Mouse (Mus musculus) ovary, postnatal 14 days (tissue): ENCODE results near the gene Nat9.

Source experiments
- DNase-seq: peaks from one replicate; pipeline ENCODE4 v3.0.0; 2022; ENCODE audit warnings: low spot score

The Nat9 gene

GRCm38 (mm10) chr11:115187693-115188092 lies at the start of gene Nat9:
Gene Nat9, minus strand, starts transcription at chr11:115187859.
- DNase-seq = no peak

GRCm38 (mm10) chr11:115236570-115236969 lies 48.9 kb upstream of the Nat9 start:
- no peak for DNase-seq

DNA sequence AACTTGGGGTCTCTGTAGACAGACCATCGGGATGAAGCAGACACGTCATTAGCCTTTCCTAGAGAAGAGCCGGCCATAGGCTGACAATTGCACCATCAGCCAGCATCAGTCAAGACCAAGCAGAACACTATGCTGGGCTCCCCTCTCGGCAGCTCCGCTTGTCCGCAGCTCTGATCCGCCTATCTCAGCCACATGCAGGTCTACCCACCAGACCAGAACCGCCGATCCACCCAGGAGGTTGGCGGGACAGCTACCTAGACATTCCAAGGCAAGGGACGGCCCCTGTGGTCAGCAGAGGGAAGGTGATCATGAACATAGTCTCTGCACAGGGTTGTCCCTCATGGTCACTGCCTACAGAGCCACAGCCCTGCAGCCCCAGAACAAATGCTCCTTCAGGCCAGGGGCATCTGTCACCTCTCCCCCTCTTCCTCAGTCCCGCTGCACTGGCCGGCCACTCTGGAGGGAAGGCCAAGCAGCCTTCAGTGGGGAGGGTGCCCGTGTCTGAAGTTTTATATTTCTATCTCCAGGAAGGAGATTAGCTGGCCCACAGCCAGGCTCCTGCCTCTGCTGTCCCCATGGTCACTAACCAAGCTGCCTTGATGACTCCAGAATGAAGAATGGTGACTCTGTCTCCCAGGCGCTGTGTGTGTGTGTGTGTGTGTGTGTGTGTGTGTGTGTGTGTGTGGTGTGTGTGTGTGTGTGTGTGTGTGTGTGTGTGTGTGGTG lies 46.8 kb upstream of the Nat9 start:
- no peak for DNase-seq

GRCm38 (mm10) chr11:115233526-115234290 lies 46.0 kb upstream of the Nat9 start:
- DNase-seq = no peak

- no peak for DNase-seq
Measured at GRCm38 (mm10) chr11:115232889-115233288, 45.2 kb upstream of the Nat9 start.

DNA sequence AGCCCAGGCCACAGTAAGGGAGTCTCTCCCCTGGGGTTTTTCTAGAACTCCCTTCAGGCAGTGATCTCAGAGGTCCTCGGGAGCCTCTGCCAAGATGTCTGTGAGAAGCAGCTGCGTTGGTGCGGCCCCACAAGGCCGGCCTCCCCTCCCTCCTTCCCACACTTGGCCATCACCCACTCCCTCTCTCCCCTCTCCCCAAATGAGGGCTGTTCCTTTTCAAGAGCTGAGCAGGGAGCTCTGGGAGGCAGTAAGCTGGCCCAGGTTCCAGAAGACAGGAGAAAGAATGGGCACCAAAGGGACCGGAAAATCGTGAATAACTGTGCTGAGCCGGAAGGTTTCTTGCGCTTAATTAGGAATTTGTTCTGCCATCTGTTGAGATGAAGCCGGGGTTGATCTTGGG lies 44.3 kb upstream of the Nat9 start:
- DNase-seq = no peak

- DNase-seq = no peak
Measured at GRCm38 (mm10) chr11:115231168-115231915, 43.7 kb upstream of the Nat9 start.

DNA sequence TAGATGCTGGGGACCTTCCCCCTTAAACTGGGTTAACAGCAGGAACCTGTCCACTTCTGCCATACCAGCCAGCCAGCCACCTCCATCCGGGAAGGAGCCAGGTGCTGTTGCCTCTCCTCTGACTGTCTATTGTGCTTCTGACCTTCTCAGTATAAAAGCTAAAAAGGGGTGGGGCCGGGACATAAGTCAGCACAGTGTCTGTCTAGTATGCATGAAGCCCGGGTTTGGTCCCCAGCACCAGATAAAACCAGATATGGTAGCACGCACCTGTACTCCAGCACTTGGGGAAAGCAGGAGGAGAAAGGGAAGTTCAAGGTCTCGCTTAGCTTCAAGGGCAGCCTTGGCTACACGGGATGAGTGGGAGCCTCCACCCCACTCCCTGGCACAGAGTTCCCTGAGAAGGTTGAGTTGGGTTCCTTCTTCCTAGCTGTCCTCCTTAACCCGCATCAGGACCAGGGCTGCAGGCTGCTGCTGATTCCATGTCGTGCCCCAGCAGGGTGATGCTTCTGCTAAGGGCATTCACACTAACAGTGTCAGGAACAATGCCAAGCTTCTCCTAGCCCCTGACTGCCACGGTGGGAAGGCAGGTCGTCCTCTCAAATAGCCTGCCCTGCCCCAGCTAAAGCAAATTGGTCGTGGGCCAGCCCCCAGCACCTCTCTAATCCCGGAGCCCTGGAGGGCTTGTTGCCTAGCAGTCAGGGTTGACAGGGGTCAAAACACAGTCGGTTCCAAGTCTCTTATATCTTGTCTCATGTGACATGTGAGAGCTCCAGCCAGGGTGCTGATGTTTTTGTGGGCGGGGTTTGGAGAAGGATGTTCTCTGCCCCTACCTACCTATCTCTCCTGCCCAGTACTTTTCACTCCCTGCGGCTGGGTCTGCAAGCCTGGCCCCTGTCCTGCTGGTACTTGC lies 41.6 kb upstream of the Nat9 start:
- no peak for DNase-seq

- no peak for DNase-seq
Measured at GRCm38 (mm10) chr11:115228430-115228829, 40.8 kb upstream of the Nat9 start.

DNA sequence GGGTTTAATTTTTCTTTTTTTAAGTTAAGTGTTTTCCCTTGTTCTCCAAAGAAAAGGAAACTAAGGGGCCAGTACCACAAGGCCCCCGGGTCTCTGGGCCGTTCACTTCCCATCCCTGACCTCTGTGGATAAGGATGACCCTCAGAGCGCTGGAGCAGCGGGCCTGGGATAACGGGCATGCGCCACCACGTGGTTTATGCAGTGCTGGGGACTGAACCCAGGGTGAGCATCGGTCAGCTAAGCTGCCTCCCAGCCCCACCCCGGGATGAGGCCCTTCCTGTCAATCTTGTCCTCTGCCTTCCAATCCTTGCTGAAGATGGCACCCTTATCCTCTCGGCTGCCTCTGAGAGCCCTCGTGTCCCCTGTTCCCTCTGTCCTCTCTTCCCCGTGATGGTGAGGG lies 40.0 kb upstream of the Nat9 start:
- DNase-seq = no peak

DNA sequence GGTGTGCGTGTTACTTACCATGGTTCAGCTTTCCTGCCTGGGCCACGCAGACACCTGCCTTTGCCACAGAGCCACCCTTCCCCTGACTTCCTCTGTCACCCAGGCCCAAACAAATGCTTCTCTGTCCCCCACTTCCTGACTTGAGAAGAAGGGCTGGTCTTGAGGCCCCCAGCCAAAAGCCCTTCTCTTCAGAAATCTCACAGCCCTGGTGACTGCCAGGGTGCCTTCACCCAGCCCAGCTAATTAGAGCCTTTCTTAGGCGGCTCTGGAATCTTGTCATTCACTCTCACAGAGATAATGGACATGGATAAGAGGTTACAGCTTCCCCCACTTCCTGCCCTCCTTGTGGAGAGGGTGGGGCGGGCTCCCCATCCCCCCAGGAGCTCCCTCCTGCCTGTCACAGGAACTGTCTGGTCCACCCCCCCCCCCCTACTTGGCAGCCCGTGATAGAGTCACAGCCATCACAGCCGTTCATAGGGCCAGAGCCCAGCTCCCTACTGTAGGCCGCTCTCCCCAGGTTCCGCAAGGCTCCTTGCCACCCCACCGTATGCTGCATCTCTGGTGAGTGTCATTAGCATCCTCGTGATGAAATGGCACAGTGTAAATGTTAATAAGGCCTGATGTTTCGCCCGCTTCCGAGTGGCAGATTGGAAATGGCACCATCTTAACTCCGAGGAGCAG lies 39.3 kb upstream of the Nat9 start:
- DNase-seq = no peak

GRCm38 (mm10) chr11:115225301-115225700 lies 37.6 kb upstream of the Nat9 start:
- no peak for DNase-seq

DNA sequence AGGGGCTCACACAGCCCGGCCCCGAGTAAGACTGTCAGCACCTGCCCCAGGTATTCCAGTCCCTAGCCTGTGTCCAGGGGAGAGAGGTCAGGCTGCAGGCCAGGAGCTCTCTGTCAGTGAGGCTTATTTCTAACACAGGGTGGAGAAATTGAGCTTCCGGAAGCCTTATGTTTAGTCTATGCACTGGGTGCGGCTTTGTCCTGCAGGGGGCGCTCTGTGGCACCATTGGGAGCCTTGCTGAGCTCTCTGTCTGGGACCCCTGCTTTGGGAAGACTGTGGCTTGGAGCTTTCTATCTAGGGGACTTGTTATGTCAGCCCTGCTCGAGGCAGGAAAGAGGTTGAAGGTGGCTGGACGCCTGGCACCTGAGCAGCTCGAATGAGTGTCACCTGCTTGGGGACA lies 37.2 kb upstream of the Nat9 start:
- peak; percentile 57 for DNase-seq

GRCm38 (mm10) chr11:115223877-115224276 lies 36.2 kb upstream of the Nat9 start:
- DNase-seq = no peak

GRCm38 (mm10) chr11:115223451-115223850 lies 35.8 kb upstream of the Nat9 start:
- no peak for DNase-seq

GRCm38 (mm10) chr11:115222570-115222969 lies 34.9 kb upstream of the Nat9 start:
- DNase-seq = no peak

DNA sequence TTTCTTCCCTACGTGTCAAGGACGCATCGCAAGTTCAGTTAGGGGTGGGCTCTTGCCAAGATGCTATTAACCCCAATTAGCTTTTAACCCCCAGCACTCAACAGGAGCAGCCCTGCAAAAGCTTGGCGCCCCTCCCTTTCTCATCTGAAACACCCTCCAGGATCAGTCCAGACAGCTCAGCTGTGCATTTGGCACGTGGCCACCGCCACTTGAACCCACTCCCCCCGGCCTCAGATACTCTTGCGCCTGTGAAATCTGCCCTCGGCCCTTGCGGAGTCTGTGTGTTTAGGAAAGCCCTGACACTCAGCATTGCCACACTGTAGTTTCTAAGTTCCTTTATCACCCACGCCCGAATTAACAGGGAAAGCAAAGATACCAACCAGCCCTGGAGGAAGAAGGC lies 34.4 kb upstream of the Nat9 start:
- no peak for DNase-seq

DNA sequence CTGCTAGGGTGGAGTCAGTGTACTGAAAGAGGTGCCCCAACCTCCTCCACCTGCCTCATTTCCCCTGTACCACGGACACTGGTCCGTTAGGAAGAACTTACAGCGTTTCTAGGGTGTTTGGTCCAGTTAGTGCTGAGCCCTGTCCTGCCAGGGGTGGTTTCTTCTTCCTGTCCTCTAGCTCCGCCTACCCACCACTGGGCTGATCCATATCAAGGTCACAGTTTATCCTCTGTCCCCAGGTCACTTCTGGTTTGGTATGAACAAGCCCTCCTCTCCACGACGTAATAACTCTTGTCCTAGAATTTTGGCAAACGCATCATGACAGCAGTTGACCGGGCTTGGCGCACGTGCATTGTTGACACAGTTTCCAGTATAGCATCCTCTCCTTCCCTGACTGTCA lies 32.0 kb upstream of the Nat9 start:
- DNase-seq = no peak

DNA sequence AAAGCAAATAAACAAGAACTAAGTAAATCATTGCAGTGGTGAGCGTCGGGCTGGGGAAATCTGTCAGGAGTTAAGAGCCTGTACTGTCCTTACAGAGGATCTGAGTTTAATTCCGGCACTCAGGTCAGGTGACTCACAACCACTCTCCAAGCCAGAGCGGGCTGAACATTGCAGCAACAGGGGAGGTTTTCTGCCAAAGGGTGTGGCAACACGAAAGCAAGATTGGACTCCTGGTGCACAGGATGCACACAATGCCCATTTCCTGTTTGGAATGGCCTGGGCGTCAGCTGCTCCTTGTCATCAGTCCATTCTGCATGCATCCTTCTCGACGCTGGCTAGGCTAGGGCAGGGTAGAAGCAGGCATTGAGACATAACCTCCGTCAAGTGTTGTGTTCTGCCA lies 31.6 kb upstream of the Nat9 start:
- DNase-seq = no peak

GRCm38 (mm10) chr11:115217439-115218410 lies 30.1 kb upstream of the Nat9 start:
- DNase-seq = no peak
